Mouse (Mus musculus) heart, adult 2 months (tissue): ENCODE measurements around the gene Setmar. TPM values are rescaled to one million over a fixed set of nuclear protein-coding genes. Genes with fewer than 3 reads are reported as not detected.
A peak's percentile ranks its signal among the peaks of the same experiment; 100 is the strongest.

Source experiments
- DNase-seq, 2 experiments: peaks; one replicate each; pipeline ENCODE4 v3.0.0; 2021
- H3K27ac ChIP-seq: fragments of 200-600 bp; 2 replicates; pipeline ENCODE4 v1.8.1; 2022
- H3K27me3 ChIP-seq: fragments of 200-500 bp; 2 replicates; pipeline ENCODE4 v1.6.1; 2012; ENCODE audit warnings: mild to moderate bottlenecking, low read length, inconsistent platforms, mixed read lengths; ENCODE audit not compliant: control insufficient read depth, insufficient read depth
- H3K36me3 ChIP-seq: fragments of 200-500 bp; 2 replicates; pipeline ENCODE4 v1.6.1; 2012; ENCODE audit warnings: low read length, inconsistent platforms; ENCODE audit not compliant: control insufficient read depth, insufficient read depth
- H3K4me1 ChIP-seq: fragments of 200-500 bp; 2 replicates; pipeline ENCODE4 v1.6.1; 2011; ENCODE audit warnings: low read length; ENCODE audit not compliant: control insufficient read depth, insufficient read depth
- H3K4me3 ChIP-seq: fragments of 200-600 bp; 2 replicates; pipeline ENCODE4 v1.8.1; 2022
- H3K79me2 ChIP-seq: fragments of 200-500 bp; replicated peaks from 2 replicates; pipeline ENCODE4 v1.6.1; 2012; ENCODE audit warnings: mild to moderate bottlenecking, inconsistent platforms, low read length, moderate library complexity, mixed read lengths; ENCODE audit not compliant: control insufficient read depth, insufficient read depth
- H3K9ac ChIP-seq: fragments of 200-500 bp; 2 replicates; pipeline ENCODE4 v1.6.1; 2012; ENCODE audit warnings: low read depth, mild to moderate bottlenecking, control low read depth, inconsistent platforms, low read length, mixed read lengths
- CTCF ChIP-seq: fragments of 200-600 bp; IDR thresholded peaks from 2 replicates; pipeline ENCODE4 v1.8.1; 2022; ENCODE audit warnings: antibody characterized with exemption, mild to moderate bottlenecking, moderate library complexity
- EP300 ChIP-seq: fragments of 200-500 bp; IDR thresholded peaks from 2 replicates; pipeline ENCODE4 v1.6.1; 2011; ENCODE audit warnings: low read depth, low read length, control low read depth; ENCODE audit not compliant: insufficient read depth
- POLR2A ChIP-seq: fragments of 200-500 bp; IDR thresholded peaks from 2 replicates; pipeline ENCODE4 v1.6.1; 2011; ENCODE audit warnings: mild to moderate bottlenecking, low read depth, low read length, control low read depth; ENCODE audit not compliant: insufficient read depth
- WGBS: fragments of 180-500 bp; shearing (Covaris S2); methylation state at CpG from one replicate; pipeline ENCODE4 v1.1.7; 2018; 5-methylcytosine and 5-hydroxymethylcytosine counted together
- intact Hi-C: fragments of 180-260 bp; cut with DNase I; formaldehyde crosslinking; loops from one replicate; pipeline ENCODE4 v1.15.1; 2025
- polyA plus RNA-seq: library from polyadenylated mRNA; depleted of rRNA; stranded (reverse); fragments of >200 nt; gene quantifications from 2 replicates; pipeline ENCODE4 v1.2.3, GENCODE M21; 2012
- total RNA-seq, 2 experiments: library from RNA; stranded (reverse); gene quantifications; 2 replicates each; pipeline ENCODE4 v1.2.3; 2021

Setmar gene
- total and polyA plus RNA-seq, 3 experiments, result 1.6 to 3.8 (median 3.2) TPM

- peak overlapping the region; percentile 30; the same call in 1 of the 2 replicates for H3K9ac ChIP-seq
- peaks cover 1% of the 10 kb centered on the region for H3K4me1 ChIP-seq
- intact Hi-C loops, result loop anchor here (1.0 to 10.0 kb wide), 4 partner anchors 246 to 636 kb away; partner anchors contain the start of gene Bhlhe40
- H3K27me3 ChIP-seq, result no peaks in the 10 kb centered on the region
- no peak overlapping the region for H3K4me3 ChIP-seq
- 88% methylated on average over 3 of the region's 3 CpGs for WGBS
- DNase-seq, result no peak
- peaks cover 4% of the 10 kb centered on the region for H3K36me3 ChIP-seq
- TF ChIP-seq POLR2A (no peak), CTCF (no peak), EP300 (no peak)
- H3K27ac ChIP-seq, result peak overlapping the region; percentile 16; the same call in 1 of the 2 replicates
- no peaks in the 10 kb centered on the region for H3K79me2 ChIP-seq
Observed at GRCm38 (mm10) chr6:108098846-108099217, 34.0 kb downstream of the Setmar start.

GRCm38 (mm10) chr6:108101936-108102830, 37.3 kb downstream of the Setmar start:
- Histone ChIP-seq H3K27me3 (no peaks in the 10 kb centered on the region), H3K4me1 (peaks cover 1% of the 10 kb centered on the region), H3K9ac (no peak overlapping the region), H3K4me3 (no peak overlapping the region), H3K79me2 (no peaks in the 10 kb centered on the region), H3K27ac (peak overlapping the region; percentile 75), H3K36me3 (peaks cover 4% of the 10 kb centered on the region)
- WGBS, result 64% methylated on average over 10 of the region's 10 CpGs
- intact Hi-C loops, result loop anchor here (5.0 to 10.0 kb wide), 3 partner anchors 110 to 613 kb away; partner anchors contain the start of gene Itpr1
- peak in 1 of 2 experiments; percentile 33 for DNase-seq
- TF ChIP-seq CTCF, result no peak
- TF ChIP-seq EP300, result no peak
- no peak for TF ChIP-seq POLR2A

- Histone ChIP-seq H3K27me3 (no peaks in the 10 kb centered on the region), H3K4me3 (no peak overlapping the region), H3K9ac (no peak overlapping the region), H3K4me1 (peaks cover 2% of the 10 kb centered on the region), H3K36me3 (peaks cover 4% of the 10 kb centered on the region), H3K79me2 (no peaks in the 10 kb centered on the region), H3K27ac (no peak overlapping the region)
- DNase-seq, result no peak
- TF ChIP-seq POLR2A (no peak), CTCF (no peak), EP300 (no peak)
- intact Hi-C loops, result loop anchor here (10.0 kb wide), 1 partner anchor 607 kb away; no protein-coding TSS in a partner anchor
Observed at GRCm38 (mm10) chr6:108107376-108107775, 42.5 kb downstream of the Setmar start.

- Histone ChIP-seq H3K27me3 (no peaks in the 10 kb centered on the region), H3K27ac (no peak overlapping the region), H3K4me1 (peaks cover 3% of the 10 kb centered on the region), H3K4me3 (no peak overlapping the region), H3K36me3 (peaks cover 4% of the 10 kb centered on the region), H3K79me2 (no peaks in the 10 kb centered on the region), H3K9ac (no peak overlapping the region)
- WGBS, result 47% methylated on average over 4 of the region's 4 CpGs
- intact Hi-C loops, result no loop called here
- no peak for DNase-seq
- TF ChIP-seq CTCF, result no peak
- no peak for TF ChIP-seq EP300
- TF ChIP-seq POLR2A, result no peak
Observed at GRCm38 (mm10) chr6:108110336-108110735, 45.5 kb downstream of the Setmar start.

GRCm38 (mm10) chr6:108111693-108112092, 46.8 kb downstream of the Setmar start:
- H3K79me2 ChIP-seq, result no peaks in the 10 kb centered on the region
- H3K4me3 ChIP-seq, result no peak overlapping the region
- no peak overlapping the region for H3K27ac ChIP-seq
- H3K27me3 ChIP-seq, result no peaks in the 10 kb centered on the region
- intact Hi-C loops, result no loop called here
- peaks cover 3% of the 10 kb centered on the region for H3K4me1 ChIP-seq
- peaks cover 4% of the 10 kb centered on the region for H3K36me3 ChIP-seq
- no peak overlapping the region for H3K9ac ChIP-seq
- no peak for DNase-seq
- no peak for TF ChIP-seq CTCF
- TF ChIP-seq POLR2A, result no peak
- no peak for TF ChIP-seq EP300

GRCm38 (mm10) chr6:108114971-108115370, 50.1 kb downstream of the Setmar start:
- no peak for DNase-seq
- H3K79me2 ChIP-seq, result no peaks in the 10 kb centered on the region
- H3K4me3 ChIP-seq, result no peak overlapping the region
- intact Hi-C loops, result no loop called here
- H3K27me3 ChIP-seq, result no peaks in the 10 kb centered on the region
- H3K9ac ChIP-seq, result no peak overlapping the region
- TF ChIP-seq EP300, result no peak
- TF ChIP-seq POLR2A, result no peak
- TF ChIP-seq CTCF, result no peak
- H3K4me1 ChIP-seq, result peaks cover 3% of the 10 kb centered on the region
- H3K27ac ChIP-seq, result no peak overlapping the region
- 100% methylated on average over 1 of the region's 1 CpGs for WGBS
- no peaks in the 10 kb centered on the region; the same call in 1 of the 2 replicates for H3K36me3 ChIP-seq
